Mouse (Mus musculus) ES-E14 (cell line): Measurements from ENCODE around the gene Gmpr.

Experiments
- CHD2 ChIP-seq: IDR thresholded peaks from 2 replicates; pipeline ENCODE4 v1.6.1; 2014; ENCODE audit warnings: mild to moderate bottlenecking, low read depth, low read length, inconsistent platforms
- HCFC1 ChIP-seq: IDR thresholded peaks from 2 replicates; pipeline ENCODE4 v1.6.1; 2012; ENCODE audit warnings: low read length, inconsistent platforms, borderline replicate concordance; ENCODE audit not compliant: insufficient read depth

DNA sequence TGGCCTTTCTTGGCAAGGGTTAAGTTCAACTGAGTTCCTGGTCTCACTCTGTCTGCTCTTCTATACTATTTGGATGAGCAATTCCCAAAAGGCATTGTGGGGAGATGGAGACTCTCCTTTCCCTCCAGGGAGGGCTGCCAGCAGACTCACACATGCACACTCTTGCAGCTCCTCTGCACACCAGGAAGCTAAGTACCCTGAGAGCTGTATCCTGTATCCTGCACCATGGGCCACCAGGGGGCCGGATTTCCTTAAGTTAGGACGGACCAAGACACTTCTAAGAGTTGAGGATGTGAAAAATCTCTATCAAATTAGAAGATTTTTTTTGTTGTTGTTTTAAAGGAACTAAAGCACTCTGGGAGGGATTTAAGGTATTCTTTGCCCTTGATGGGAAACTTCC lies 70.5 kb downstream of the Gmpr start:
- TF ChIP-seq HCFC1: no peak
- no peak for TF ChIP-seq CHD2
